Mouse (Mus musculus): ENCODE measurements at regions not wholly inside any gene's neighbourhood (a gene's known extent, or its start where the extent isn't known, plus 50 kb on each side); places are given as distances from the start of the nearest gene placed in this dataset.

DNA sequence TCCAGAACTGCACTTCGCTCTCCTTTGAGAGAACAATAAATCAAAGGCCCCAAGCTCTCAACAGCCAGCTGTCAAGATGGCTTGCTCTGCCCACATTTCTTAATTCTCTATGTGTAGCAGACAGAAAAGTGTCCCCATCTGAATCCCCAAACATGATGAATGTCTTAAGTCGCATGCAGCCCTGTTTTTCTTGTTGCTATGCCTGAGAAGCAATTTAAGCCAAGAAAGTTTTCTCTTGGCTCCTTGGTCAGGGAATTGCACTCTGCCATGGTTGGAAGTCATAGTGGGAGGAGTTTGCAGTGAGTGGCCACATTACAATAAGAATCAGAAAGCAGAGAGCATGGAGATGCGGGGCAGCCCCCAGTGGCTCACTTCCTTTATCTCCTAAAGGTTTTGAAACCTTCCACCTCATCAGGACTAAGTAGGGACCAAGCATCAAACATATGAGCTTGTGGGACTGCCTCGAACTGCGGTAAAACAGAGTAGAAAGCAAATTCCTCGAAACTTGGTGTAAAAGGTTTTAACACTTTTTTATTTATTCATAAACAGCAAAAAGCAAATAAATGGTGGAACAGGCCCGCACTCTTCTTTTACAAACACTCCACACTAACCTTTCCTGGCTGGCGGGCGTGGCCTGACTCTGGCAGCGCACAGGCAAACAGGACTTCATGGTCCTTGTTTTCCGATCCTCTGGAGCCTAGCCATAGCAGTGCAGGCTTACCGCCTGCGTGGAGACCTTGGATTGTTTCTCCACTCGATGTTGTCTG is 227.4 kb downstream of the Ankrd50 start:
- no peak for DNase-seq (ENCODE audit: extremely low spot score, low spot score)

DNA sequence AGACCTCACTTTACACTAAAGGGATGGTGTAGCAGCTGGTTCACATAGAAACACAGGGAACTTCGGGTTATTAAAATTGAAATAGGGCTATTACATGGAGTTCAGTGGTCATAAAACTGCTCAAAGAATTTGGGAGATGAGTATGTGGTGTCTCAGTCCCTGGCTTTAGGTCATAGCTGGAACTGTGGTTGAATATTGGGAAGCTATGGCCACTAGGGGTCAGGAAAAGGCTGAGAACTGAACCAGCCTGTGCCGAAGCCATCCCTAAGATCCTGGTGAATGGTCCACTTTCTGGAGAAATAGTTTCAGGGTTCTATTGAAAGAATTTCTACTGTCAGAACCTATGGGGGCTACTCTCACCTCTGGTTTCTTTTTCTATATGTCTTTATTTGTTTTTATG is 229.0 kb downstream of the Ankrd50 start:
- no peak for DNase-seq (ENCODE audit: extremely low spot score, low spot score)

DNA sequence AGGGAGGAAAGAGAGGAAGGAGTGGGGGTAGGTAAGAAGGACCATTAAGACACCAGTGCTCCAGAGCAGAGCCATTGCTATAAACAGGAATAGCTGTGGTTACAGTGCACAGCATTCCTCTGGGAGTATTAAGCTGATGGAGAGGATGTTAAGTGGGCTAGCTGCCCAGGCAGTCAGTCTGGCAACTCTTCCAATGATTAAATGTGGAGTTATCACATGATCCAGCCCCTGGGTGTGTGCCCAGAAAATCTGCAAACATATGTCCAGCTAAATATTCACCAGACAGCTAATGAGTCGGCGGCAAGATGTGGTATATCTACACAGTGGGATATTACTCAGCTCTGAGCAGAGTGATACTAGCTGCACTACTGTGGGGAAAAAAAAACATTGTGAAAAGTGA is 229.7 kb downstream of the Ankrd50 start:
- no peak for DNase-seq (ENCODE audit: extremely low spot score, low spot score)

DNA sequence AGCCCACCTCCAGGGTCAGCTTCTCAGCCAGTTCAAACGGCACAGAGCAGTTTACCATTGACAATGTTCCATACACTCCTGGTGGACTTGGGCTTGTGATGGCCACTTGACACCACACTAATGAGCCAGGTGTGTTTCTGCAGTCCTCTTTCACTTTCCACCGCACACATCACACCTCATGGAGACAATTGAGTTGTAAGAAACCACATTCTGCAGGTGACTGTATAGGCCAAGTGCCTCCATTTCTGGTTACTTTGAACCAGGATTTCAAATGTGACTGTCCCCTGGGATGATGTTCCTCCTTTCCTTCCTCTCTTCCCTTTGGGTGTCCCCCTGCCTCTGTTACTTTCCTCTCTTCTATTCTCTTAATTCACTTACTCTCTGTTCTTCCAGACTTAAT is 233.1 kb downstream of the Ankrd50 start:
- DNase-seq (ENCODE audit: extremely low spot score, low spot score): no peak

DNA sequence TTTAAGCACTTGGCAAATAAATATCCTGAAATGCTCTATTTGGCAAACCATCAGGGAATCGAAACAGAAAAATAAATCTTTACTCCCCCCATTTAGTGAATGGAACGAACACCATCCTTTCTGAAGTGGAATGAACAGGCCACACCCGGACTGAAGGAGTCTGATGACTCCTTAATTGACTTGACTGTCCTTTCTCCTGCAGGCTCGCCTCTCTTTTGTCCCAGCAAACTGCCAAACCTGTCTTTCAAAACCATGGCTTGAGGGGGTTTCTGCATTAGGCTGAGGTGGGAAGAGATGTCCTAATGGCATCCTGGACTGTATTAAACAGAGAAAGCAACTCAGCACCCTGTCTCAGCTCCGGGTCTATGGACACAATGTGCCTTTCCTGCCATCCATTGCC is 234.1 kb downstream of the Ankrd50 start:
- DNase-seq (ENCODE audit: extremely low spot score, low spot score): no peak

DNA sequence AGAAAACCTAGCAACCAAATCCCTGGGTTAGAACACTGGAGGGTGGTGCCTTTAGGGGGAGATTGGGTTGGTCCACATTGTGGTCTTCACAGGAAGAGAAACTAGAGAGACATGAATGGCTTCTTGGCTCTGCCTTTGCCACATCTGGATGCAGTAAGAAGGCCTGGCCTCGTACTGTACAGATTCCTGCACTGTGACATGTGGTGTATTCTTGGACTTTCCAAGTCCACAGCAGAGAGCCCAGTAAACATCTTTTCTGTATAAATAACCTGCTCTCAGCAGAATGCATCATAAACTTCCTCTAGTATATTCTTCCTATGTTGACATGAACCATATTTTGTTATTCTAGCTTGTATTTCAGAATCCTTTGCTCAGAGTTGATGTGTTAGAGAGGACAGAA is 235.7 kb downstream of the Ankrd50 start:
- no peak for DNase-seq (ENCODE audit: extremely low spot score, low spot score)

DNA sequence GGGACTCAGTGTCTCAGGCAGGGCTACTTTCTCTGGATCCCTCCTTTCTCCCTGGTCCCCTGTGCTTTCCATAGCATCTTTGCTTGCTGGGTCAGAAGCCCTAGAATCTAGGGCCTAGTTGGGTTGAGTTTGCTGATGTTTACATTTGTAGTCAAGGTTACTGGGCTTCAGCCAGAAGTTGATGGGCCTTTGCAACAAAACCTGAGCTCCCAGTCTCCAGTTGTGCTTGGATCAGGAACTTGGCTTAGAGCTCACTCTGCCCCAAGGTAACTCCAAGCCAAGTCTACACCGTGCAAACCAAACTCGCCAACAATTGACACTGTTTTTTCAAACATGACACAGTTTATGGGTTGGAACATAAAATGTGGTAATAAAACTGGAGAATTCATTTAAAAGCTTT is 238.2 kb downstream of the Ankrd50 start:
- DNase-seq (ENCODE audit: extremely low spot score, low spot score): no peak

DNA sequence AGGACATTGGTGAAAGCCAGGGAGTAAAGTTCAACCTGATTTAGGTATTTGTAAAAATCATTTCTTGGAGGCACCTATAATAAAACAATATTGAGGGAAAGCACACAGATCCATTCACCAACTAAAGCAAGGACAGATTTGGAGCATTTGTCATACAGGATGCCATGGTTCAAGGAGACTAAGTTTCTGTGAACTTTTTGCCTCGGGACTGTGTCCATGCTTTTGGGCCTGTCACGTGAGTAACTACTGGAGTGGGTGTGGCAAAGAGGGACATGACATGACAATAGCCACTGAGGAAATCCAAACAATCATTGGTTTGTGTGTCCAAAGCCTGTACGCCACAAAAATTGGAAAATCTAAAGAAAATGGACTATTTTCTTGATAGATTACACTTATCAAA is 241.4 kb downstream of the Ankrd50 start:
- no peak for DNase-seq (ENCODE audit: extremely low spot score, low spot score)

DNA sequence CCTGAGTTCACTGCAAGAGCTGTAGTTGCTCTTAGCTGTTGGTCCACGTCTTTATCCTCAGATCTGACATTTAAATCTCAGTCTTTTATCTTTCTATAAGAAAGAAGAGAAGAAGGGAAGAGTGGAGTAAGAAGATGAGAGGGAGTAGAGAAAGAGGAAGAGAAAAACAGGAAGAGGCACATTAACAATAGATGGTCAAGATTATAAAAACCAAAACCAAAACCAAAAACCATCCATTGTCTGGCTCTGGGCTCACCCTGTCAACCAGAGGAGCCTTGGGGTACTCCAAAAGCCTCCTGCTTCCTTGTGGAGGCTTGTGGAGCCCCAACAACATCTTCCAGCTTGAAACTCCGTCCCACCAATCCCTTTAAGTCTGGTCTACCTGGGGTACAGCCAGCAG is 247.0 kb downstream of the Ankrd50 start:
- DNase-seq (ENCODE audit: extremely low spot score, low spot score): no peak

DNA sequence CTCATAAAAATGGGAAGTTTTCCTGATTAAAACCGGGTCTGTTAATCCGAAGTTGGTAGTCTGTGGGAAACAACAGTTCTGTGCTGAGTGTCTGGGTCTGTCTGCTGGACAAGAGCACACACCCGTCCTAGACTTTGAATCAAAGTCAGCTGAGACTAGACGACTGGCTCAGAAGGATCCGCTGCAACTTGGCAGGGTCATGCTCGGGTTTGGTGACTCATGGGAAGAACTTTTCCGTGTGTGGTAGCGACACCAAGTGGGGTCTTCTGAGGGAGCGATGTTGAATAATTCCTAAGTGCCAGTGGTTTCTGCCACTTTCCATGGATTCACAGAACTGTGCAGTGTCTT is 248.9 kb downstream of the Ankrd50 start:
- no peak for DNase-seq (ENCODE audit: extremely low spot score, low spot score)

DNA sequence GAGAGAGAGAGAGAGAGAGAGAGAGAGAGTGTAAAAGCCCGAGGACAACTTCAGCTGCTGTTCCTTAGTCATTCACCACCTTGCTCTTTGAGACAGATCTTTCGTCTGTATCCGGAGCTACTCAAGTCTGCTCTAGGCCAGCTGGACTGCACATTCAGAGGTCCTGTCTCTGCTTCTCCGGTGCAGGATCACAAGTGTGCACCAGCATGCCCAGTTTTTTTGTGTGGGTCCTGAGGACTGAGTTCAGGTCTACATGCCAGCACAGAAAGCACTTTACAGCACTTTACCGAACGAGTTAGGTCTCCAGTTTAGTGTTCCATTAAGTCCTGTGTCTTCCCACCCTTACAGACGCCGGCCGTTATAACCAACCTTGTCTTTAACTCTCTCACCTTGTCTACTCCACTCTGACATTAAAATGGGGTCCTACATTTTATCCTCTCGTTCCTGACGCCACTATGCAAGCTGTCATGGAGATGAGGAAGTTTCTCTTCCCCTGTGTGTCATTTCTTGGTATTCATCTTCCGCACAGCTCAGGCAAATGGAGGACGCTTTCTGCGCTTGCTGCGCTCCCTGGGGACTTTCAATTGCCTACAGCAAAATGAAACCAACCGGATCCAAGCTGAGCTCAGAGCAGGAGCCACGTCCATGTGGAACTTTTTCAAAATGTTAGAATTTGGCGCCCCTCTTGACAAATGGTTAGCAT is 249.5 kb downstream of the Ankrd50 start:
- no peak for DNase-seq (ENCODE audit: extremely low spot score, low spot score)

DNA sequence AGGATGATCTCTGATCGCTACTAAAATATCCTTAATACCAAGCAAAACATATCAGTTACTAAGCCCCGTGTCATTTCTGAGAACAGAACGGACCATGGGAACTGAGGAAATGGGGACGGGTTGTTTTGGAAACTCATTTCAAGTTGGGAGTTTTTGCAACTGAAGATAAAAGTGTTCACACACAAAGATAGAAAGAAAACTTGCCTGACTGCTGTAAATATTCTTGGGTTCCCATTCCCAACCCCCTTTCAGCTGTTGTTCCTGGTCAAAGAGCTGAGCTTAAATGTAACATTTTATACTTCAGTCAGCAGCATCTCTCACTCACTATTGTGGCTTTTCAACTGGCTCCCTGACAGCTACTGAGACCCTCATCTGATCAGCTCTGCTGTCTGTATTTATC is 250.1 kb downstream of the Ankrd50 start:
- no peak for DNase-seq (ENCODE audit: extremely low spot score, low spot score)

DNA sequence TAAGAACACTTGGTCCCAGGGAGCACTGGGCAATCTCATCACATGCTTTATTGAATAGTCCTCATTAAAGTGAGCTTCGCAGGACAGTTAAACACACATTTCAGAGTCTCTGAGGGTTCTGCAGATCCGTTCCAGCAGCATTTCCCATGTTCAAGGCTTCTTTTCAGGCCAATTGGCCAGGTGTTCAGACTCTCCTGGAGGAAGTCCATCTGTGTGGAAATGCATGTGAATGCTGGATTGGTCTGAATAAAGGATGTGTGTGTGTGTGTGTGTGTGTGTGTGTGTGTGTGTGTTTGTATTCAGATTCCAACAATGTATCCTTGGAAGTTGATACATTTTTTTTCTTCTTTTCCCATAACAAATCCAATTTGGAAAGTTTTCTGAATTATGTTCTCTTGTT is 250.6 kb downstream of the Ankrd50 start:
- no peak for DNase-seq (ENCODE audit: extremely low spot score, low spot score)

DNA sequence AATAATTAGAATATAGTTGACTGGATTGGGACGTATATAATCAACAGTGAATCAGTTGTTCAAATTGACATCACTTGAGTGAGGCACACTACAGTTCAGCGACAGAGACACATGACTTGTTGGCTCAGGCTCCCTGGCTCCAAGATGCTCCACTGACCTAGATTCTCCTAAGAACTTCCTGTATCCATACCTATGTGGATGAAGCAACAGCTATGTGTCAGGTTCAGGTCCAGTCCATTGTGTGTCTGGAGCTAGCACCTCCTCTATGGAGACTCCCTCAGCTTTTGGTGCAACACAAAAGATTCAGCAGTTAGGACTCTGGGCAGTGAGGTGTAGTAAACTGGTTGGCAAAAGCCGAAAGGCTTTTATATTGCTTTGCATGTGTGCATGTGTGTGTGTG is 251.6 kb downstream of the Ankrd50 start:
- DNase-seq (ENCODE audit: extremely low spot score, low spot score): no peak

DNA sequence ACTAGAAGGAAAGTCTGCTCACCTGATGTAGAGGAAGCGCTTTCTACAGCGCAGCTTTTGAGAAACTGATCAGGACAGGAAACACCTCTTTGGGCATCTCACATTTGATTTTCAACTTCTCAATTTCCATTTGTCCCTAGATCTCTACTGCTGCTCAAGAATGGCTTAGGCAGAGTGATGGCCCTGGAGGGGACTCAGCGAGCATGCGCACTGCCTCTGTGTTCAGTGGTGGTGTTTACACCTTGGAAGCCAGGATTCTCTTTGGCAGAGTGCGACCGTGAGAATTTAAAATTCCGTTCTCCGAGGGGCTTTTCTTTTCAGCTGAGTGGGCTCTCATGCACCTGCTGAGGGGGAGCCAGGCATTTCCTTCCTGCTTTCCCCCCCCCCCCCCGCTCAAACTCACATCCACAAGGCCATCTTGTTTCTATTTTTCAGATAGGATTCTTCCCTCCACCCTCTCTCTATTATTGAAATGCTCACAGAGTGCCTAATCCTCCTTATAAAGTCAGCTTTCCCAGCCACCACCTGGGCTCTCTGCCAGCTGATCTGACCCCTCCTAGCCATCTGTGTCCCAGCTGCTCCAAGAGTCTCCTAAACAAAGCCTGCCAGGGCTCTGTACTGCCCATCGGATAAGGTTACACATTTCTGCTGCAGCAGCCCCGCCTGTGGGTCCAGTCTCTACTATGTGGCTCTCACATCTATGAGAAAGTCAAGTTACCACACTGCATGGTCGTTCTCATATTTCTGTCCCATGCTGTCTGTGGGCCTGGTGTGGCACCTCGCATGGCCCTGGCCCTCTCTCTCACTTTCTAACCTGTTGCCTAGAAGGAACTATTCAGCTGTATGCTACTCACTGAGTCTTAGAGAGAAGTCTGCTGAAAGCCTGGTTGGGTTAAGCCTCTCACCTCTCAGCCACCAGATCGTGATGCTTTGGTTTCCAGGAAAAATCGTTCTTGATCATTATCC is 252.2 kb downstream of the Ankrd50 start:
- peak; percentile 64 for DNase-seq (ENCODE audit: extremely low spot score, low spot score)

DNA sequence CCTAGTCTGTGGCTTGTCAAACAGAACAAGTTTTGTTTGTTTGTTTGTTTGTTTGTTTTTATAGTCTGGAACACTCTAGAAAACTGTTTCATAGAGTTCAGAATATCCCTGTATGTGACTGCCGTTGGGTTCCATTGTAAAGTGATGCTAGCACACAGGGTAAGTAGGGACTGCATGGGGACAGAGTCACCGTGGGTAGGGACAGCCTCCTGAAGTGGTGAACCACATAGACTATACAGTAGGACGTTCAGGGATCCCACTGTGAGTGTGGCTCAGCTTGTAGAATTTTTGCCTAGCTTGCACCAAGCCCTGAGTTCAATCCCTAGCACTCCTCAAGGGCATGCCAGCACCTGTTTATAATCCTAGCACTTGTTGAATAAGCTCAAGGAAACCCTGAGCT is 253.1 kb downstream of the Ankrd50 start:
- DNase-seq (ENCODE audit: extremely low spot score, low spot score): no peak

DNA sequence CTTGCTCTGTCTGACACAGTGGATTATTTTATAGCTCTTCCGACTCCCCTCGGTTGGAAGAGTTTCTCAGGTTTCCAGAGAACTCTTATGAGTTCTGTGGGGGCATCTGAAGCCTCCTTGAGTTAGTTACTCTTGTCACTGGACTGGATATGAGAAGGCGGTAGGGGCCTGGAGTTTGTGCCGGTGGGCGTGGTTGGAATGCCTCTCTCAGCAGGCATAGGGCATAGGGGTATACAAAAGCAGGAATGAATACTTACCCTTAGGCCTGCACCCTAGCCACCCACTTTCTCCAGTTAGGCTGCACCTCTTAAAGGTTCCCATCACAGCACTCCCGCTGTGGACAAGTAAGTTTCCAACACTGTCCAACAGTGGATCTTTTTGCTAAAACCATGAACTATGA is 253.8 kb downstream of the Ankrd50 start:
- no peak for DNase-seq (ENCODE audit: extremely low spot score, low spot score)

DNA sequence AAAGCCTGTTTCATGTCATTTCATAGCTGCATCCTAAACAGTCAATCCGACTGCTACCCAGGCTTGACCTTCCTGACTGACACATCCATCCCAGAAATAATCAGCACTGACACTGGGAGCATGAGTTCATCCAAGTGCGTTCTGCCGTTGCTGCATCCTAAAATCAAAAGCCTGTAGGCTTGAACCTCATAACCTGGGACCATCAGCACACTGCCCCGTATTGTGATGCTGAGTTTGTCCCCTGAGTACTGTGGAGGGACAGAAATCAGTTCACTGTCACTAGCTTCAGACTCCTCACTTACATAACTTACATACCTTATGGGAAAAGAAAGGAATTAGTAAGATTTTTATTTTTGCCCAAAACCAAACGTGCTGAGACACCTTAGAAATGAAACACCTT is 255.0 kb downstream of the Ankrd50 start:
- DNase-seq (ENCODE audit: extremely low spot score, low spot score): no peak

DNA sequence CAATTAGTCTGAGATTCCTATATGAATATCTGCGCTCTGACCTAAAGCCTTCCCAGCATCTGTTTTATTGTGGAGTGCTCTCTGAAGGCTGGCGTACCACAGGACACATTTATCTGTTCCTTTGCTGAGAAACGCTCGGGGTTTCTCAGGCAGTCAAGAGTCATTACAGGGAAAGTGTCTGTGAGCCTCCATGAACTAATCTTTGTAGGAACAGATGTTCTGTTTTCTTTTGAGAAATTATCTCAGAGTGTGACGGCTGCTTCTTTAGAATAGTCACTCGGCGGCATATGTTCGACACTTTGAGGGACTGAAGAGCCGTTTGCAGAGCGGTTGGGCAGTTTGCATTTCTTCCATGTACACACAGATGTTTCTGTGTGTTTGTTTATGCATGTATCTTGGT is 255.6 kb downstream of the Ankrd50 start:
- DNase-seq (ENCODE audit: extremely low spot score, low spot score): no peak

DNA sequence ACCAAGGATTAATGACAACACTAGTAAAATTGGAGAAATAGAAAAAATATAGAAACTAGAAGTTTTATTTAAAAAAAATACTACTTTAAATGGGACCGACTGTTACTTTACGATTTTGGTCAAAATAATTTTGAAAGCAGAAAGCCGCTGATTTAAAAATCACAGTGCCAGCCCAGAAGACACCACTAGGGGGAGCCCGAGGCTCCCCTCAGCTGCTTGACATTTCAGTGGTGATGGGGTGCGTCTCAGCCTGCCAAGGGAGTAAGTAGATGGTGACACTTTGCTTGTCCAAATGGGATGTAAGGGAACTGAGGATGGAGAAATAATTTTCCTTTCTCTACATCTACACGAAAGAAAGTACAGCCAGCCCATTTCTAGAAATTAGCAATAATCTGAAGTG is 257.0 kb downstream of the Ankrd50 start:
- peak; percentile 59 for DNase-seq (ENCODE audit: extremely low spot score, low spot score)

DNA sequence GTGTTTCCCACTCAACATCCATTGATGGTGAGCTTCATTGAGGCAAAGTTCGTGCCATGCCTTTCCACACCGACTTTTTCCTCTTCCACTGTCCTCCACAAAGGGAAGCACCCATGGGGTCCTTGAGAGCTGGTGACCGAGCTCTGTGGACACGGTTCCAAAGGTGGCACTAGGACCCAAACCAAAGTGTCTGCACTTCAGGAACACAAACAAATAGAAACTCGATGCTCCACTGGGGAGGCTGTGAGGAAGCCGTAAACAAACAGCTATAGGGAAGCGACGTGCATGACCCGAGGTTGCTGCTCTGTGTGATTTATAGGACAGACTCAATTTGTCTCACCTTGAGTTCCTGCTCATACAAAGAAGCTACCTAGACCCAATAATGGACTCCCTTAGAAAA is 257.5 kb downstream of the Ankrd50 start:
- DNase-seq (ENCODE audit: extremely low spot score, low spot score): no peak

DNA sequence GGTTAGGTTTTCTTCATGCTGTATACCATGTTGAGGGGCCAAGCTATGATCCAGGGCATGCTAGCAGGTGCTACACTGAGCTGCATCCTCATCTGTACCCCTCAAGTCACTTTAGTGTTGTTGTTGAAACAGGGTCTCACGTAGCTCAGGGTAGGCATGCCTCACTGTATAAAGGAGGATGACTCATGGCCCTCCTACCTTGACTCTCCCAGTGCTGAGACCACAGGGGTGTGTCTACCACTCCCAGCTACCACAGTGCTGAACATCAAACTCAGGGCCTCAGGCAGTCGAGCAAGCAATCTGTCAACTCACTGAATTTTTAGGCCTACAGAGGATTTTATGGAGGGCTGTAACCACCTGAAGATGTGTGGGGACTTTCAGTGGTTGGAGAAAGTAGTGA is 258.5 kb downstream of the Ankrd50 start:
- DNase-seq (ENCODE audit: extremely low spot score, low spot score): no peak
